Mouse (Mus musculus) ZHBTc4 (cell line): ENCODE measurements around the gene Gas6.

ENCODE experiments used
- DNase-seq: peaks from one replicate; pipeline ENCODE4 v3.0.0-alpha.2; 2011; ENCODE audit warnings: low read depth, low spot score

Gas6 gene

GRCm38 (mm10) chr8:13493858-13494631 is at the start of gene Gas6:
Gene Gas6, minus strand, starts transcription at chr8:13494490.
- DNase-seq, result peak; percentile 81

GRCm38 (mm10) chr8:13541526-13541925 is 47.2 kb upstream of the Gas6 start:
- DNase-seq, result peak; percentile 88

DNA sequence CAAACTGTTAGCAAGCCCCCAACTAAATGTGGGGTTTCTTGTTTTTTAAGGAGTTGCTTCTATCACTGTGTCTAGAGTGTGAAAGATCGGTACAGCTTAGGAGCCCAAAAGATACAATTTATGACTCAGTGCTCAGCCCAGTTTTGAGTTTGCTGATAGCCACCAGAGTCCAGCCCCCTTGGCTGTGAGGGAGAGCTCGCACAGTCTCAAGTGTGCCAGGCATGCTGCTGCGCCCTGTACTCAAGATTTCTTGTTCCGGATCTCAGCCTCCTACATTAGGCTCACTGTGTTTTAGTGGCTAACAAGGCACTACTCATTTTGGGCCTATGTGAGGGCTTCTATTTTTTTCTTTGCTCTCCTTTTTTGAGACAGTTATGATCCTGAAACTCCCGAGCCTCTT is 45.8 kb upstream of the Gas6 start:
- no peak for DNase-seq

DNA sequence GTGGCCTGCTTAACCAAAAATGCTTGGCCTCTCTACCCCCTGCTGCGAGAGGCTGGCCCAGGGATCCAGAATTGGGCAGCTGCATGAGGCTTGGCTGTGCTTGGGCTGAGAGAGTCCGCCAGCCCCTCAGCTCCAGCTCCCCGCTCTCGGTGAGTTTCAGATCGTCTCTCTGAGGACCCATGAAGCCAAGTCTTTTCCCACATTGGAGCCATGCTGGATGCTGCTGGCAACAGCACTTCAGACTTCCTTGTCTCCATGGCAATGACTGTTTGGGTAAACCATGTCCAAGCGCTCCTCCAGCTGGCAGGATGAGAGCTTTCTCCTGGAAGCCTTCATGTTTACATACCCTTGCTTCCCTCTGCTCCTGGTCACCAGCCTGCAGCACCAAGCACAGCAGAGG is 44.5 kb upstream of the Gas6 start:
- no peak for DNase-seq

DNA sequence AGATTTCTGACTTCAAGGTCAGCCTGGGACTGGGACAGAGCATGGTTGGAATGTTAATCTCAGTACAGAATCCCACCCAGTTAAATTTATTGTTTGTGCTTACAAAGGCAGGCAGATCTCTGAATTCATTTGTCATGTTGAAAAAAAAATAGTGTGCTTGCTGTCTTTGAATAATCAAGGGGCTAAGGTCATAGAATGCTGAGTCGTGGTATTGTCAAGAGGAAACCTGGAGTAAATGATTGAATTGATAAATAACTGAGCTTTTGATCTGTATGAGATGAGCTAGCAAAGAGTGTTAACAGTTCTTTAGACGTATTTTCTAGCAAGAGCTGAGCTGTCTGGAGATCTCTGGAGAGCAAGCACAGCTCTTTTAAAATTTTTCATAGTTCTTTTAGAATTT is 42.8 kb upstream of the Gas6 start:
- peak; percentile 33 for DNase-seq

DNA sequence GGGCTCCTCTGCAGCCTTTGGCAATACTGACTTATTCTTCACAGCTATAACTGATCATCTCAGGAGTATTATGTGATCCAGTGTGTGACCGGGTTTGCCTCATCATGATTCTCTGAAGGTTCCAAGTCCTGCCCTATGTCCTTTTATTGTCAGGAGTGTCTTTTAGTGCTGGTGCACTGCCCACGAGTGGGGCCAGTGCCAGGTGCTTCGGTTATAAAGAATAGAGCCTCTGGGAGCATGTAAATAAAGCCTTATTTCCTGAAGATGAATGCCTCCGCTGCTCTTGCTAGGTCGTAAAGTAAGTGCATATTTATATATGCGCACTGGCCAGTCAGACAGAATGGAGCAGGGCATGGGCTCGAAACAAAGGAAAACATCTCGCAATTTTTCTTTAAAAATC is 38.8 kb upstream of the Gas6 start:
- DNase-seq, result no peak

- no peak for DNase-seq
These were observed 37.4 kb upstream of the Gas6 start for GRCm38 (mm10) chr8:13531602-13532171.

- DNase-seq, result no peak
These were observed 36.7 kb upstream of the Gas6 start for GRCm38 (mm10) chr8:13530941-13531340.

DNA sequence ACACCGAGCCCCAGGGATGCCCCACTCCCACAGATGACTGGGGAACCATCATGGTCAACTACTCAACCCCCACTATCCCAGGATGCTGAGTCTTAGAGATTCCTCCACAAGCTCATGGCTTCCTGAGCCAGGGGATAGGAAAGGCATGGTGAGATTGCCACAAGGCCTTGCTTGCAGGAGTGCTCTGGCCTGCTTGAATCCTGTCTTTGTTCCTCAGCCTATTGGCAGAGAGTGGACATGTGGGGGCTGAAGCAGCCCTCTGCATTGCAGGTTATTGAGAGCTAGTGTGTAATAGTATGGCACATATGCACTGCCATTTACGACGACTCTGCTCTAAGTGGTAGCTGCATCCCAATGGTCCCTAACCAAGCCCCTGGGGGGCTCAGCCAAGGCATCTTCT is 36.1 kb upstream of the Gas6 start:
- no peak for DNase-seq

GRCm38 (mm10) chr8:13529891-13530316 is 35.6 kb upstream of the Gas6 start:
- DNase-seq, result no peak

GRCm38 (mm10) chr8:13529011-13529840 is 34.9 kb upstream of the Gas6 start:
- no peak for DNase-seq

DNA sequence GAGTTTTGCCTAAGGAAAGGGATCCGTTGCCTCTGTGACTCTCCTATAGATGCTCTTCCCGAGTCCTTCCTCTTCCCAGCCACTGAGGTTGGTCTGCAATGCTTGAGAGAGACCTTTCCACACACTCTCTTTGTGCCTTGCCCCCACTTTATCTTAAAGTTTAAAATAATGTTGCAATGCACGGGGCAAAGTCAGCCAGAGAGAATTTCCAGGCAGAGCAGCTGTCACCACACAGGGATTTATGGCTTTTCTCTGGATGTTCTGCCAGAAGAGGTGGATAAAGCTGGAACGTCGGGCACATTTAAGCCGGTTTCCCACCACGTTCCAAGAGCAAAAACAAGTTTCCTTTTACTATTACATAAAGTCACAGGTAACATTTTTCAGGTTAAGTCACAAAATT is 27.1 kb upstream of the Gas6 start:
- DNase-seq, result no peak

DNA sequence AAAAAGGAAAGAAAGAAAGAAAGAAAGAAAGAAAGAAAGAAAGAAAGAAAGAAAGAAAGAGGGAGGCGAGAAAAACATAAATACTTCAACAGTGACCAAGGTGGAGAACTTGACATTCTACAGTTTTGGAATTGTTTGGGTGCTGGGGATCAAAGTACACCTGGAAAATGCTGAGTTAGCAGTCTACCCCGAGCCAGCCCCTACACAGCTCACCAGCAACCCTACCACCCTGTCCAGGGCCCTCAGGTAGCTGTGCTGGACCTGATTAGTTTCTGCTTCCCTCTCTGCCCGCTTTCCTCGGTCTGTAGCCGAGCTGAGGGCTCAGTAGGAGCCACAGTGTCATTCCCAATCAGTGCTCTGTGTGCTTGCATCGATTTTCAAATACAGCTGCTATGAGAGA is 26.1 kb upstream of the Gas6 start:
- no peak for DNase-seq

GRCm38 (mm10) chr8:13519503-13519902 is 25.2 kb upstream of the Gas6 start:
- DNase-seq, result no peak

DNA sequence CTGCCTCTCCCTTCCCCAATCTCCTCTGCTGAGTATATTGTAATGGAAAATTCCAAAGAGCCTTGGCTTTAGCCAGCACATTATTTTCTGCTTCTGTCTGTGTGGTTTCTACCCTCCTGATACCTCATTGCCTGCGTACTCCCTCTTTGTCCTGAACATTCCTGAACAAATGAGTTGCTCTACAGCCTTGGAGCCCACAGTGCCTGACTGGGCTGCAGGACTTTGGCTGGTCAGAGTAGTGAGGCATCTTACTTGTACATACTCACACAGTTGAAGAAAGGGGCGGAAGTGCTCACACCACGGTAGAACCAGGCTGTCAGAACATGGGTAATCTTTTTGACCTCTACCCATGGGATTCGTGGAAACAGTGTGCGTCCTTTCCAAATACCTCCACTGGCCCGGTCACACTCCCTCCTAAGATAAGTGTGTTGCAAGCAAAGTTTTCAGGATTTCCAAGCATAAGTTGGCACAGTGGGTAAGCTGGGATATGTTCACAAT is 23.0 kb upstream of the Gas6 start:
- no peak for DNase-seq

- no peak for DNase-seq
These were observed 22.4 kb upstream of the Gas6 start for GRCm38 (mm10) chr8:13516728-13517127.

DNA sequence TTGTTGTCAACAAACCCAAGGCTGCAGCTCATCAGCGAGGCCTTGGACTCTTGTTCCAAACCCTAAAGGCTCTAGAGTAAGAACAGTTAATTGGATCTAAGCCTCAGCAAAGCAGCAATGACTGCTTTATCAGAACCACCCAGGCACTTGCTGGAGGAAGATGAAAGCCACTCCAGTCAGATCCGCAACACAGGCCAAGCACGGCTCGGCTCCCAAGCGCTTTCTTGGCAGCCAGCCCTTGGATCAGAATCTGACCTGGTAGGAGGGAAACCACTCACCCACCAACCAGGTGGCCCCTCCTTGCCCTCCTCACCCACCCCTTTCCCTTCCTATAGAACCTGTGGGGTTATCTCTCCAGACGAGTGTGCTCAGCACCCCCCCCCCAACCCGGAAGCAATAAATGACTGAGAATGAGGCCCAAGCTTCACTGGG is 21.7 kb upstream of the Gas6 start:
- no peak for DNase-seq

- no peak for DNase-seq
These were observed 19.5 kb upstream of the Gas6 start for GRCm38 (mm10) chr8:13513556-13514370.

- no peak for DNase-seq
These were observed 18.4 kb upstream of the Gas6 start for GRCm38 (mm10) chr8:13512677-13513076.

DNA sequence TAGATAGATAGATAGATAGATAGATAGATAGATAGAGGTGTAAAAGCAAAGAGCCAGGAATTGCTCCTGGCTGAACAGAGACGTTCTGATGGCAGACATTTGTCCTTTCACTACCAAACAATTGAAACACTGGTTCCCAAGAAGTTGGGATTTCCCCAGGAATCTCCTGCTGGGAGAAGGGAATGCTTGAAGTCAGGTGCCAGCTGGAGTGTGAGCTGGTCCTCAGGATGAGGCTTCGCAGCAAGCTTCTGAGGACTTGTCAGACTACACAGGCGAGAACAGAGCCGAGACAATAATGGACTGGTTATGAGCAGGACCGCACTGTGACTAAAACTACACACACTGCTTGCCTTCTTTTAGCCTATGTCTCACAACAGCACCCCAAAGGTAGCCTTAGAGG is 17.7 kb upstream of the Gas6 start:
- peak; percentile 23 for DNase-seq

- DNase-seq, result no peak
These were observed 13.1 kb upstream of the Gas6 start for GRCm38 (mm10) chr8:13507284-13507937.
